Mouse (Mus musculus): ENCODE data around the gene Hist1h2bb. TPM values are rescaled to one million over a fixed set of nuclear protein-coding genes. Genes with fewer than 3 reads are reported as not detected.

Gene Hist1h2bb
- total and polyA plus RNA-seq, 3 experiments: 3.2 to 2,278 TPM; not detected in 1

DNA sequence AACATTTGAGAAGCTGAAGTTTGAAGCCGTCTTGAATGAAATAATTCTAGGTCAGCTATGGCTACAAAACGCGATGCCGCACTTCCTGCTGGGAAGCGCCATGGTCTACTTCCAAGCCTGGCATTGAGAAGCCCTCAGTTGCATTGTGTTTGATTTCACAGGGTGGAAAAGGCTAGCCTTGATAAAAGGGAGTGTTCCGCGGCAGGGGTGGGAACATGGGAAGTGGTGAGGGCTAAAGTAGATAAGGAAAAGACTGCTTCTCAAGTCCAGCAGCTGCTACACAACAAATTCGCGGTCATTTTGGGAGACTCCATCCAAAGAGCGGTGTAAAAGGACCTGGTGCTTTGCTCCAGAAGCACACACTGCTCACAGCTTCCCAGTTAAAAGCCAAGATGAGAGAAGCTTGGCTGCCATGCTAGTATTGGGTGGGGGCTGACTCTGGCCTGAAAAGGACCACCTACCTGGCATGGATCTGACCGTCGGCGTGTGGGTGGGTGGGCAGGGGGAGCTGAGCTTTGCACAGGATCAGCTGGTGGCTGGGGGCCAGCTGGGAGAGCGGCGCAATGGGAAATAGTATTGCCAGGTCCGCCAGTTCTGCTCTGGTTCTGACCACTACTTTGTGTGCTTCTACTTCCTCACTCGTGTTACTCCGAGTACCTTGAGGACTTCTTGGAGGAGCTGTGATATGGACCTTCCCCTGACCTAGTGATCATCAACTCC, 17.9 kb upstream of the Hist1h2bb start:
- Histone ChIP-seq H3K4me1 (ENCODE audit: control insufficient read depth in 1 of 2, insufficient read depth in 2 of 2, low read length in 2 of 2) (peaks cover 7 to 14% of the 10 kb centered on the region in 2 experiments), H3K79me2 (ENCODE audit: control insufficient read depth, insufficient read depth, low read length, poor library complexity) (no peaks in the 10 kb centered on the region), H3K9me3 (replicated peaks; ENCODE audit: insufficient read depth, low read length) (no peaks in the 10 kb centered on the region), H3K27me3 (ENCODE audit: control insufficient read depth in 1 of 2, insufficient read depth in 2 of 2, low read length in 2 of 2) (no peaks in the 10 kb centered on the region), H3K9ac (ENCODE audit: control insufficient read depth, low read depth, low read length, poor library complexity, severe bottlenecking) (no peak overlapping the region), H3K27ac (ENCODE audit: control insufficient read depth, low read depth, low read length) (no peak overlapping the region), H3K4me3 (ENCODE audit: control insufficient read depth in 1 of 2, insufficient read depth in 1 of 2, low read depth in 2 of 2, low read length in 2 of 2) (no peak overlapping the region), H3K36me3 (ENCODE audit: control insufficient read depth in 1 of 2, insufficient read depth in 2 of 2, low read length in 2 of 2) (peaks cover 0 to 14% of the 10 kb centered on the region in 2 experiments; a peak in 2 of 4 replicates)
- TF ChIP-seq ETS1 (IDR thresholded peaks at IDR 0.05; ENCODE audit: low read depth, low read length): no peak
- no peak for TF ChIP-seq NELFE (IDR thresholded peaks at IDR 0.05; ENCODE audit: low read depth, low read length)
- TF ChIP-seq TAL1 (IDR thresholded peaks at IDR 0.05; ENCODE audit: low read length): no peak
- TF ChIP-seq MEF2A (IDR thresholded peaks at IDR 0.05; ENCODE audit: extremely low read depth, insufficient replicate concordance, low read depth, low read length, poor library complexity, severe bottlenecking): no peak
- no peak for TF ChIP-seq RCOR1 (IDR thresholded peaks at IDR 0.05; ENCODE audit: low read depth, low read length)
- TF ChIP-seq CHD1 (IDR thresholded peaks at IDR 0.05; ENCODE audit: low read depth, low read length): no peak
- TF ChIP-seq ZKSCAN1 (IDR thresholded peaks at IDR 0.05; ENCODE audit: low read depth, low read length): no peak
- TF ChIP-seq SIN3A (IDR thresholded peaks at IDR 0.05; ENCODE audit: low read length): no peak
- no peak for TF ChIP-seq MAZ (IDR thresholded peaks at IDR 0.05; ENCODE audit: low read depth, low read length)
- TF ChIP-seq MYB (IDR thresholded peaks at IDR 0.05; ENCODE audit: low read depth, low read length): no peak
- no peak for TF ChIP-seq USF1 (IDR thresholded peaks at IDR 0.05; ENCODE audit: low read depth, low read length)
- TF ChIP-seq KAT2A (conservative IDR thresholded peaks at IDR 0.05; ENCODE audit: low read depth, low read length): no peak
- no peak for TF ChIP-seq CTCF (IDR thresholded peaks at IDR 0.05 in 2 of 3, conservative IDR thresholded peaks at IDR 0.05 in 1 of 3; ENCODE audit: control insufficient read depth in 1 of 3, insufficient read depth in 1 of 3, low read depth in 2 of 3, low read length in 3 of 3, poor library complexity in 1 of 3, severe bottlenecking in 1 of 3)
- TF ChIP-seq HCFC1 (IDR thresholded peaks at IDR 0.05; ENCODE audit: low read depth, low read length): no peak
- no peak for TF ChIP-seq RAD21 (IDR thresholded peaks at IDR 0.05; ENCODE audit: low read depth, low read length)
- TF ChIP-seq ZMIZ1 (IDR thresholded peaks at IDR 0.05; ENCODE audit: low read depth, low read length): no peak
- TF ChIP-seq MXI1 (IDR thresholded peaks at IDR 0.05; ENCODE audit: low read depth, low read length): no peak
- no peak for TF ChIP-seq TBP (IDR thresholded peaks at IDR 0.05; ENCODE audit: low read depth, low read length)
- no peak for DNase-seq (ENCODE audit: low read depth, low spot score)

GRCm38 (mm10) chr13:23729192-23729525, 17.4 kb upstream of the Hist1h2bb start:
- H3K9ac ChIP-seq (ENCODE audit: control insufficient read depth, low read depth, low read length, poor library complexity, severe bottlenecking): no peak overlapping the region
- peaks cover 3 to 9% of the 10 kb centered on the region in 2 experiments for H3K4me1 ChIP-seq (ENCODE audit: control insufficient read depth in 1 of 2, insufficient read depth in 2 of 2, low read length in 2 of 2)
- H3K4me3 ChIP-seq (ENCODE audit: control insufficient read depth in 1 of 2, insufficient read depth in 1 of 2, low read depth in 2 of 2, low read length in 2 of 2): no peak overlapping the region
- H3K27me3 ChIP-seq (ENCODE audit: control insufficient read depth in 1 of 2, insufficient read depth in 2 of 2, low read length in 2 of 2): no peaks in the 10 kb centered on the region
- TF ChIP-seq BHLHE40 (IDR thresholded peaks at IDR 0.05; ENCODE audit: borderline replicate concordance, low read depth, low read length): no peak
- TF ChIP-seq KAT2A (conservative IDR thresholded peaks at IDR 0.05; ENCODE audit: low read depth, low read length): no peak
- no peak for TF ChIP-seq POLR2A (IDR thresholded peaks at IDR 0.05; ENCODE audit: control insufficient read depth in 1 of 2, insufficient read depth in 1 of 2, low read depth in 1 of 2, low read length in 2 of 2, poor library complexity in 1 of 2)
- no peak for TF ChIP-seq EP300 (IDR thresholded peaks at IDR 0.05; ENCODE audit: low read depth in 1 of 2, low read length in 2 of 2)
- no peak for TF ChIP-seq ELF1 (IDR thresholded peaks at IDR 0.05; ENCODE audit: low read depth, low read length)
- TF ChIP-seq MEF2A (IDR thresholded peaks at IDR 0.05; ENCODE audit: extremely low read depth, insufficient replicate concordance, low read depth, low read length, poor library complexity, severe bottlenecking): no peak
- TF ChIP-seq RCOR1 (IDR thresholded peaks at IDR 0.05; ENCODE audit: low read depth, low read length): no peak
- no peak for TF ChIP-seq MYC (IDR thresholded peaks at IDR 0.05; ENCODE audit: low read depth, low read length)
- TF ChIP-seq MXI1 (IDR thresholded peaks at IDR 0.05; ENCODE audit: low read depth, low read length): no peak
- TF ChIP-seq TBP (IDR thresholded peaks at IDR 0.05; ENCODE audit: low read depth, low read length): no peak
- TF ChIP-seq MAZ (IDR thresholded peaks at IDR 0.05; ENCODE audit: low read depth, low read length): no peak
- no peak for TF ChIP-seq USF2 (IDR thresholded peaks at IDR 0.05; ENCODE audit: borderline replicate concordance in 1 of 2, insufficient read depth in 1 of 2, low read depth in 1 of 2, low read length in 2 of 2)
- no peak for TF ChIP-seq ZKSCAN1 (IDR thresholded peaks at IDR 0.05; ENCODE audit: low read depth, low read length)
- no peak for DNase-seq (ENCODE audit: low read depth, low spot score)
- H3K79me2 ChIP-seq (ENCODE audit: control insufficient read depth, insufficient read depth, low read length, poor library complexity): no peaks in the 10 kb centered on the region
- peaks cover 0 to 9% of the 10 kb centered on the region in 2 experiments; a peak in 2 of 4 replicates for H3K36me3 ChIP-seq (ENCODE audit: control insufficient read depth in 1 of 2, insufficient read depth in 2 of 2, low read length in 2 of 2)
- no peak overlapping the region for H3K27ac ChIP-seq (ENCODE audit: control insufficient read depth, low read depth, low read length)
- no peaks in the 10 kb centered on the region for H3K9me3 ChIP-seq (replicated peaks; ENCODE audit: insufficient read depth, low read length)

Data from MEL (cell line).